Mouse (Mus musculus) limb, embryonic 12.5 days (tissue): Measurements from ENCODE around the gene Cbarp. TPM values are rescaled to one million over a fixed set of nuclear protein-coding genes. Genes with fewer than 3 reads are reported as not detected.
A peak's percentile ranks its signal among the peaks of the same experiment; 100 is the strongest.

Experiments
- ATAC-seq: fragments of 200-750 bp; cut with Nextera tagmentation; 2 replicates; pipeline ENCODE4 v1.8.0; 2017; ENCODE audit warnings: low read depth, moderate TSS enrichment; ENCODE audit not compliant: insufficient number of reproducible peaks, insufficient read depth, low FRiP score, low TSS enrichment
- H3K27ac ChIP-seq: fragments of 300-500 bp; sonication (generic); 2 replicates; pipeline ENCODE4 v1.5.1; 2016; ENCODE audit warnings: mild to moderate bottlenecking, moderate library complexity
- H3K27me3 ChIP-seq: fragments of 300-500 bp; sonication (generic); 2 replicates; pipeline ENCODE4 v1.6.1; 2016; ENCODE audit warnings: mild to moderate bottlenecking, moderate library complexity
- H3K36me3 ChIP-seq: fragments of 300-500 bp; sonication (generic); 2 replicates; pipeline ENCODE4 v1.6.1; 2016; ENCODE audit warnings: mild to moderate bottlenecking, moderate library complexity
- H3K4me1 ChIP-seq: fragments of 300-500 bp; sonication (generic); replicated peaks from 2 replicates; pipeline ENCODE4 v1.6.1; 2016
- H3K4me2 ChIP-seq: fragments of 300-500 bp; sonication (generic); 2 replicates; pipeline ENCODE4 v1.6.1; 2016; ENCODE audit warnings: mild to moderate bottlenecking, moderate library complexity
- H3K4me3 ChIP-seq: fragments of 300-500 bp; sonication (generic); replicated peaks from 2 replicates; pipeline ENCODE4 v1.5.1; 2016; ENCODE audit warnings: mild to moderate bottlenecking
- H3K9ac ChIP-seq: fragments of 300-500 bp; sonication (generic); replicated peaks from 2 replicates; pipeline ENCODE4 v1.6.1; 2016; ENCODE audit warnings: mild to moderate bottlenecking, moderate library complexity
- H3K9me3 ChIP-seq: fragments of 300-500 bp; sonication (generic); 2 replicates; pipeline ENCODE4 v1.6.1; 2016; ENCODE audit warnings: mild to moderate bottlenecking, moderate library complexity
- WGBS: fragments of 180-500 bp; shearing (Covaris S2); methylation state at CpG from one replicate; pipeline ENCODE4 v1.1.7; 2016; 5-methylcytosine and 5-hydroxymethylcytosine counted together
- polyA plus RNA-seq: library from polyadenylated mRNA; unstranded; fragments of >200 nt; fragmentation: Nextera tagmentation; extraction: Ambion mirVana; gene quantifications from 2 replicates; pipeline ENCODE4 v1.2.1, GENCODE M21; 2016

Gene Cbarp
- 4.9 and 5.6 TPM in 2 replicates for polyA plus RNA-seq

DNA sequence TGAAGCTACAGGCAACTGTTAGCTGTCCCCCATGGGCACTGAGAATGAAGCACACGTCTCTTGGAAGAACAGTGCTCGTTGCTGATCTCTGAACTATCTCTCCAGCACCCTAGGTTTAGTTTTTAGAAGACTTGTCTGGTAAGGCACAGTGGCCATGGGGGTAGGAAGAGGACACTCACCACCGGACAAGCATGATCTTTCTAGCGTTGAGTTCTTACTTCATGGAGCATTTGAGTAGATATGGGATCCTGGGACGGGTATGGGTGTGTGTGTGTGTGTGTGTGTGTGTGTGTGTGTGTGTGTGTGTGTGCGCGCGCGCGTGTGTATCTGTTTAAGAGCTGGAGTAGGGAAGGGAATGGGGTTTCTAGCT lies at the start of gene Cbarp:
TSS of gene Cbarp (minus strand) at position 170 of the 370 bp plus-strand sequence.
- Histone ChIP-seq H3K27ac (peak within 1 kb of the TSS; percentile 68), H3K4me3 (peak within 1 kb of the TSS; percentile 81), H3K36me3 (peaks cover 27% of the 10 kb centered on the region), H3K4me1 (peaks cover 52% of the 10 kb centered on the region), H3K27me3 (peaks cover 49% of the 10 kb centered on the region), H3K9me3 (0 out of 2 replicates have a peak, but pooled peaks cover 5% of the 10 kb centered on the region), H3K9ac (peak within 1 kb of the TSS; percentile 40; the same call in 1 of the 2 replicates), H3K4me2 (peak within 1 kb of the TSS; percentile 98)
- ATAC-seq: no peak
- 78% methylated on average over 10 of the region's 10 CpGs for WGBS

DNA sequence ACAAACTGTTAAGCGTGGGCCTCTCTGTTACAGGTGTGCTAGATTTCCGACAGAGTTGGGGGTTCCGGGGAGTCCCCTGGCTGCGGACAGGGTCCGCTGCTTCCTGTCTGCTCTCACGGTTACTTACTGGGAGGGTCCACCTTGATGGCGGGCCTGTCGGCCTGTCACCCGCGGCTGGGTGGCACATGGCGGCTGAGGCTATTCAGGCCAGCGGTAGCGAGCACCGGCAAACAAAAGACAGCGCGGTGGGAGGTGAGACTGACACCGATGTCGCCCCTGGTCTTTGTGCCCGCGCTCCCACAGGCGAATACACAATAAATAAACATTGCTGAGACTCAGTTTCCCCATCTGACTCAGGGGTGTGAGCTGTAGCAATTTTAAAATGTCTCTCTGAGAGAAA lies 49.4 kb upstream of the Cbarp start:
- 7% methylated on average over 21 of the region's 21 CpGs for WGBS
- H3K4me2 ChIP-seq: peak overlapping the region; percentile 74
- no peak for ATAC-seq
- peaks cover 55% of the 10 kb centered on the region for H3K27me3 ChIP-seq
- peak overlapping the region; percentile 60; the same call in 1 of the 2 replicates for H3K9ac ChIP-seq
- peaks cover 34% of the 10 kb centered on the region for H3K36me3 ChIP-seq
- peak overlapping the region; percentile 45 for H3K4me3 ChIP-seq
- H3K9me3 ChIP-seq: no peaks in the 10 kb centered on the region
- no peak overlapping the region for H3K27ac ChIP-seq
- H3K4me1 ChIP-seq: peaks cover 26% of the 10 kb centered on the region

DNA sequence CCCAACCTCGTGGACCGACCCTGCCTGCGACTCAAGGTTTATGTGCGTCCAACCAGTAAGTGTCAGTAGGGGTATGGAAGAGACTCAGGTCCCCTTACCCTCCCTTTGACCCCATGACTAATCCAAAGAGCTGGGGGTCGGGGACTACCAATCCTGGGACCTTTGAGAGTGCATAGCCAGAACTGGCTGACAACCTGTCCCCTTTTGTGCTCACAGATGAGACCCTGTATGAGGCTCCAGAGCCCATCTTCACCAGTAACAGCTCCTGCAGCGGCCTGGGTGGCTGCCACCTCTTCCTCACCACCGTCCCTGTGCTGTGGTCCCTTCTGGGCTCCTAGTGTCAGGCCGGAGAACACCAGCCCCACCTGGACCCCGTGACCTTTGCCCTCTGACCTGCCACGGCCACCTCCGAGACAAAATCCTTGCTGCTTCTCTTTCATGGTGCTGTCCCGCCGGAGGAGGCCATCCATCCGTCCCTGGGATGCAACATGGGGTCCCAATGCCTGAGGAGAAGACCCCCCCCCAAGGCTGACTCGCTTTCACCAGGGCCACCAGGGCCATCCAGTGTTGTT lies 47.9 kb upstream of the Cbarp start:
- no peak overlapping the region for H3K4me2 ChIP-seq
- 76% methylated on average over 15 of the region's 15 CpGs for WGBS
- H3K4me3 ChIP-seq: no peak overlapping the region
- peaks cover 43% of the 10 kb centered on the region for H3K36me3 ChIP-seq
- H3K9ac ChIP-seq: 0 out of 2 replicates have a peak overlapping the region, but pooled peaks have one; percentile 44
- H3K4me1 ChIP-seq: peaks cover 26% of the 10 kb centered on the region
- no peaks in the 10 kb centered on the region for H3K9me3 ChIP-seq
- H3K27ac ChIP-seq: no peak overlapping the region
- ATAC-seq: no peak
- peaks cover 55% of the 10 kb centered on the region for H3K27me3 ChIP-seq

DNA sequence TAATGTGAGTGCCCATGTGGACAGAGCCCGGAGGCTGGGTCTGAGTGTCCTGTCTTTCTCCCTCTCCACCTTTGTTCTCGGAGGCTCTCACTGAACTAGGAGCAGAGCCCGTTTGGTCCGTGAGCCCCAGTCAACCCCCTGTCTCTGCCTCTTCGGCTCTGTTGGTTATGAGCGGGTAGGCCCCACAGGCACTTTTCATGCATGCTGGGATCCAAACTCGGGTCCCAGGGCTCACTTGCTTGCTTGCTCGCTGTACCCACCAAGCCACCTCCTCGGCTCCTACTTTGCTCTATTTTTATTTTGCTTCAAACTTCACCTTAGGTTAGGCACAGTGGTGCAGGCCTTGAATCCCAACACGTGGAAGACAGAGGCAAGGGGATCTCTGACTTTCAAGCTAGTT lies 47.1 kb upstream of the Cbarp start:
- Histone ChIP-seq H3K27me3 (peaks cover 51% of the 10 kb centered on the region), H3K4me1 (peaks cover 26% of the 10 kb centered on the region), H3K36me3 (peaks cover 51% of the 10 kb centered on the region), H3K4me2 (no peak overlapping the region), H3K4me3 (no peak overlapping the region), H3K27ac (no peak overlapping the region), H3K9ac (no peak overlapping the region), H3K9me3 (no peaks in the 10 kb centered on the region)
- 88% methylated on average over 10 of the region's 10 CpGs for WGBS
- no peak for ATAC-seq

DNA sequence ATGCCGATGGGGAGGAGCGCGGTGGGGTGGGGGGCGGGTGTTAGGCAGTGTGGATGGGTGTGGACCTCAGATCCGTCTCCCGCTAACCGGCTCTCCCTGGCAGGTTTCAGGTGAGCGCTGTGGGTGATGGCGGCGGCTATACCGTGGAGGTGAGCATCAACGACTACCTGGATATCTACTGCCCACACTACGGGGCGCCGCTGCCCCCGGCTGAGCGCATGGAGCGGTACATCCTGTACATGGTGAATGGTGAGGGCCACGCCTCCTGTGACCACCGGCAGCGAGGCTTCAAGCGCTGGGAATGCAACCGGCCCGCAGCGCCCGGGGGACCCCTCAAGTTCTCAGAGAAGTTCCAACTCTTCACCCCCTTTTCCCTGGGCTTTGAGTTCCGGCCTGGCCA lies 46.0 kb upstream of the Cbarp start:
- ATAC-seq: no peak
- Histone ChIP-seq H3K36me3 (peaks cover 60% of the 10 kb centered on the region), H3K9me3 (no peaks in the 10 kb centered on the region), H3K4me3 (no peak overlapping the region), H3K4me1 (peaks cover 32% of the 10 kb centered on the region), H3K27me3 (peaks cover 40% of the 10 kb centered on the region), H3K27ac (no peak overlapping the region), H3K4me2 (no peak overlapping the region), H3K9ac (no peak overlapping the region)
- WGBS: 39% methylated on average over 27 of the region's 27 CpGs

DNA sequence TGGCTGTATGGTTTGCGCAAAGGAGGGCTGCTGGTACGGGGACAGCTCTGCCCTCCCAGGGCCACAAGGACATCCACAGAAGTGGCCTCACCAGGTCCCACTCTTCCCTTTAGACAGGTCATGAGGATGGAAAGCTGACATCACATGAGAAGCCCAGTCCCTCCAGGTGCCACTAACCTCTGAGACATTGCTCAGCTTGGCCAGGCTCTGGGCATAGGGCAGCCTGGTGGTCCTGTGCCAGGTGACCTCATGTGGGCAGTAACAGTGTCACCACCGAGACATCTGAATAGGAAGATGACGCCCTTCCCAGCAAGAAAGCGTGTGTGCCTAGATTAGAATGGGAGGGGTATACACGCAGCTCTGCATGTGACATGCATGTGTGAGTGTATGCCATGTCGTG lies 41.9 kb upstream of the Cbarp start:
- H3K4me1 ChIP-seq: peaks cover 27% of the 10 kb centered on the region
- peaks cover 42% of the 10 kb centered on the region for H3K36me3 ChIP-seq
- 0 out of 2 replicates have a peak overlapping the region, but pooled peaks have one; percentile 97 for H3K4me2 ChIP-seq
- H3K9me3 ChIP-seq: no peaks in the 10 kb centered on the region
- no peak overlapping the region for H3K9ac ChIP-seq
- H3K27me3 ChIP-seq: peaks cover 6% of the 10 kb centered on the region; the same call in 1 of the 2 replicates
- no peak overlapping the region for H3K27ac ChIP-seq
- WGBS: 94% methylated on average over 7 of the region's 7 CpGs
- ATAC-seq: no peak
- H3K4me3 ChIP-seq: no peak overlapping the region

DNA sequence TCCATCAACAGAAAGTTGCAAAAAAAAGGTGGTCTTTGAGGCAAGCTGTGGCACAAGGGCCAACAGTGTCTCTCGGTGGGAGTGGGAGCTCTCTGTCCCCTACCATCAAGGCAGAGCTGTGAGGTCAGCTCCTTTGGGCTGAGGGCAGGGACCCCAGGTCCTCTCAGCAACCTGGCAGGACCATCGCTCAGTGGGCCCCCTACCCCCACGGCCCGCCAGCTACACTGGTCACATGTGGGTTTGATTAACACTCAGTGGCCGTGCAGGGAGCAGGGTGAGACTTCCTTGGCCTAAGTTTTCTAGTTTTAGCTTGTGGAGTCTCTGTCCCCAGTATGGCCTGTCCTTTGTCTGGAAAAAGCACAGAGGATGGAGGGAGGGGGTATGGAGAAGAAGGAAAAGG lies 40.2 kb upstream of the Cbarp start:
- Histone ChIP-seq H3K9ac (peak overlapping the region; percentile 97), H3K4me3 (peak overlapping the region; percentile 96), H3K9me3 (no peaks in the 10 kb centered on the region), H3K27ac (peak overlapping the region; percentile 86), H3K4me2 (peak overlapping the region; percentile 97), H3K4me1 (peaks cover 25% of the 10 kb centered on the region), H3K27me3 (0 out of 2 replicates have a peak, but pooled peaks cover 2% of the 10 kb centered on the region), H3K36me3 (peaks cover 26% of the 10 kb centered on the region)
- ATAC-seq: no peak
- WGBS: 7% methylated on average over 5 of the region's 5 CpGs

DNA sequence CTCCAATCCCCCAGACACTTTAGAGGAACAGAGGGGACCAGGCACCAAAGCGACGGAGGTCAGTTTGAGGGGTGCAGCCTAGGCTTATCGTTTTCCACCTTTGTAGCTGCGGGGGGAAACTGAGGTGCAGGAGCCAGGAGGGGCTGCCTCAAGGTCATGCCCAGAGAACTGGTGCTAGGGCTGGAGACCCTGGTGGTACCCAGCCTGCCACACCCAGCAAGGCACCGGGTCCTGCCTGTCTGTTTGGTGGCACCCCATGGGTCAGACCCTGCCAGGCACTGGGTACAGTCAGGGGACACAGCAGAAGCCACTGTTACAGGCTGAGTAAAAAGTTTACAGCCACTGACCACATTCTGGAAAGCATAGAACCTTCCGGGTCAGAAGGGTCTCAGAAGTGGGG lies 39.7 kb upstream of the Cbarp start:
- Histone ChIP-seq H3K9me3 (no peaks in the 10 kb centered on the region), H3K4me2 (peak overlapping the region; percentile 97), H3K4me1 (peaks cover 26% of the 10 kb centered on the region), H3K27ac (peak overlapping the region; percentile 86), H3K9ac (peak overlapping the region; percentile 97), H3K27me3 (no peaks in the 10 kb centered on the region), H3K4me3 (peak overlapping the region; percentile 96), H3K36me3 (peaks cover 26% of the 10 kb centered on the region)
- WGBS: 34% methylated on average over 6 of the region's 6 CpGs
- ATAC-seq: no peak

DNA sequence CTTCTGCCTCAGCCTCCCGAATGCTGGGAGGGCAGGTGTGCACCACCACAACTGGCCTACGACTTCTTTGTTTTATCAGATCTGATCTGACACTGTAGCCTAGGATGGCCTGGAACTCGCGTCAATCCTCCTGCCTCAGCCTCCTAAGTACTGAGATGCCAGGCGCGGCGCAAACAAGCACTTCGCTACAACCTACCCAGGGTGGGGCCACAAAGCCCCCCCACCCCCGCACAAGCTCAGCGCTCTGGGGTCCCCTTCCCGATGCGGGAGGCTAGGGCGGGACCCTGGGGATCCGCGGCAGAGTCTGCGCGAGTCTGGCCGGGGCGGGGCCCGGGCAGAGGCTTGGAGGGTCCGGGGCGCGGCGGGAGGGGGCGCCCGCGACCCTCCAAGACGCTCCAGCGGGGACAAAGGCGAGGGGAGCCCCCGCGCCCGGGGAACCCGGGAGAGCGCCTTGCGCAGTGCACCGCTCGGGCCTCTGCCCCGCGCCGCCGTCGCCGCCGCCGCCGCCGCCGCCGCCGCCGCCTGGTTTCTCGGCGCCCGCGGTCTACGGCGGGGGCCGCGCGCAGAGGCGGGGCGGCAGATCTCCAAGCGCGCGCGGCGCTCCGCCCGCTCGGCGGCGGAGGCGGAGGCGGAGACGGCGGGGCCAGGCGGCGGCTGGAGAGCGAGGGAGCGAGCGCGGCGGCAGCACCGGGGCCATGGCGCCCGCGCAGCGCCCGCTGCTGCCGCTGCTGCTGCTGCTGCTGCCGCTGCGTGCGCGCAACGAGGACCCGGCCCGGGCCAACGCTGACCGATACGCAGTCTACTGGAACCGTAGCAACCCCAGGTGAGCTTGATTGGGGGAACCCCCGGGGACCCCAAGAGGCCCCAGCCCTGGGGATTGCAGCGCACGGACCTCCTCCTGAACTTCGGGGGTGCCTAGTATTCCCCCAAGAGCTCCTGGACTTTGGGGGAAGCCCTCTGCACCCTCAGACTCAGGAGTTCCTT lies 38.7 kb upstream of the Cbarp start, which contains the start of gene Efna2:
TSS of gene Efna2 (plus strand) at position 415 of the 984 bp plus-strand sequence.
- Histone ChIP-seq H3K4me1 (peaks cover 30% of the 10 kb centered on the region), H3K9ac (peak within 1 kb of the TSS; percentile 97), H3K4me2 (peak within 1 kb of the TSS; percentile 97), H3K27ac (peak within 1 kb of the TSS; percentile 86), H3K36me3 (peaks cover 30% of the 10 kb centered on the region), H3K4me3 (peak within 1 kb of the TSS; percentile 96), H3K27me3 (no peaks in the 10 kb centered on the region), H3K9me3 (no peaks in the 10 kb centered on the region)
- ATAC-seq: peak; percentile 57
- WGBS: 1% methylated on average over 85 of the region's 106 CpGs

DNA sequence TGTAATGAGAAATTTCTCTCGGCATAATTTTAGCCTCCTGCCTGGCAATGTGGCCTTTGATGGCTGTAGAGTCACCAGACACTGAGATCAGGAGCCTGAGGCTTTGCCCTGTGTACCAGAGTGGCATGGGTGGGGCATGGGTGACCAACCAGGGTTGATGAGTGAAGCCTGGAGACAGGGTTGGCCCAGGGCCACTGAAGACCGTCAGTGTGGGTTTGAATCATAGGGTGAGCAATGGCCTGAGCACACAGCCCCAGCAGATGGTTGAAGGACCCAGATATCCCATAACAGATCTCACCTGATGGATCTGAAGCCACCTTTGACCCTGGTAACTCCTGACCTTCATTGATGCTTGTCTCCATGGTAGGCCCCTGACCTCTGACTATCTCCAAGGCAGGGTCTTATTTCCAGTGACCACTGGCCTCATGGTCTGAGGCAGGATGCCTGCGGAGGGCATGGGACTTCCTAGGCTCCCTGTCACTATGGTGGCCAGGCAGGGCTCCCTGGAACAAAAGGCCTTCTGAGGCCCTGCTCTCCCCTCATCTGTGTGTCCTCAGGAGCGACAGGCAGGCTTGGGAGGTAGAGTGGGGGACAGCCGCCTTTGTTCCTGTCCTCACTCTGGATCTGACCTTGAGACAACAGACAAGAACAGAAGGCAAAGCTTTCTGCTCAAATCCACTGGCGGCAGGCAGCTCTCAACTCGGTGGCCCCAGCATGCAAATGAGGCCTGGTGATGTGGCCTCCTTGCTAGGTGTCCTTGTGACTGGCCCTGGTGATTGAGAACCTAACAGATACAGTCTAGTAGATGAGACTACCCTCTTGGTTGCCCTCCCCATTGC lies 37.0 kb upstream of the Cbarp start:
- Histone ChIP-seq H3K4me1 (peaks cover 31% of the 10 kb centered on the region), H3K27me3 (no peaks in the 10 kb centered on the region), H3K4me2 (no peak overlapping the region), H3K27ac (no peak overlapping the region), H3K36me3 (peaks cover 13% of the 10 kb centered on the region), H3K9me3 (no peaks in the 10 kb centered on the region), H3K4me3 (no peak overlapping the region), H3K9ac (no peak overlapping the region)
- 74% methylated on average over 7 of the region's 7 CpGs for WGBS
- no peak for ATAC-seq
